Mouse (Mus musculus) frontal cortex, adult 2 months (tissue): Measurements from ENCODE around the gene Upk3a. TPM values are rescaled to one million over a fixed set of nuclear protein-coding genes. Genes with fewer than 3 reads are reported as not detected.

ENCODE experiments used
- DNase-seq, 2 experiments: peaks; one replicate each; pipeline ENCODE4 v3.0.0; 2022; ENCODE audit warnings: low spot score in 1 of 2; ENCODE audit errors: extremely low spot score in 1 of 2
- polyA plus RNA-seq: library from polyadenylated mRNA; depleted of rRNA; stranded (reverse); fragments of >200 nt; gene quantifications from 2 replicates; pipeline ENCODE4 v1.2.3, GENCODE M21; 2012; rRNA removed

The Upk3a gene
- polyA plus RNA-seq: 0.27 and 0.34 TPM in 2 replicates

- DNase-seq: no peak
Measured at GRCm38 (mm10) chr15:85016951-85017664, at the start of gene Upk3a. TSS of gene Upk3a (plus strand) at chr15:85017141.

- DNase-seq: no peak
Measured at GRCm38 (mm10) chr15:84968534-84968933, 48.4 kb upstream of the Upk3a start.

GRCm38 (mm10) chr15:84972860-84973543 is 43.9 kb upstream of the Upk3a start:
- peak in 1 of 2 experiments; percentile 53 for DNase-seq

- DNase-seq: no peak
Measured at GRCm38 (mm10) chr15:84973544-84973871, 43.4 kb upstream of the Upk3a start.

- DNase-seq: peak; percentile 83 to 87
Measured at GRCm38 (mm10) chr15:84975729-84976128, 41.2 kb upstream of the Upk3a start.

- DNase-seq: peak in 1 of 2 experiments; percentile 53
Measured at GRCm38 (mm10) chr15:84981609-84982313, 35.2 kb upstream of the Upk3a start.

- no peak for DNase-seq
Measured at GRCm38 (mm10) chr15:84982888-84983287, 34.1 kb upstream of the Upk3a start.

GRCm38 (mm10) chr15:84983721-84984120 is 33.2 kb upstream of the Upk3a start:
- no peak for DNase-seq

GRCm38 (mm10) chr15:84985516-84986160 is 31.3 kb upstream of the Upk3a start:
- DNase-seq: no peak

- no peak for DNase-seq
Measured at GRCm38 (mm10) chr15:84986171-84987019, 30.5 kb upstream of the Upk3a start.

GRCm38 (mm10) chr15:84987020-84987815 is 29.7 kb upstream of the Upk3a start:
- DNase-seq: no peak

GRCm38 (mm10) chr15:84987874-84988825 is 28.8 kb upstream of the Upk3a start, which contains the start of gene 5031439G07Rik:
TSS of gene 5031439G07Rik (minus strand) at chr15:84988551.
- DNase-seq: peak; percentile 87 to 89

- DNase-seq: no peak
Measured at GRCm38 (mm10) chr15:84989098-84989497, 27.8 kb upstream of the Upk3a start.

- no peak for DNase-seq
Measured at GRCm38 (mm10) chr15:84989771-84990170, 27.2 kb upstream of the Upk3a start.

- DNase-seq: no peak
Measured at GRCm38 (mm10) chr15:84994498-84994897, 22.4 kb upstream of the Upk3a start.

GRCm38 (mm10) chr15:84995041-84995440 is 21.9 kb upstream of the Upk3a start:
- DNase-seq: no peak

GRCm38 (mm10) chr15:84995967-84996366 is 21.0 kb upstream of the Upk3a start:
- peak in 1 of 2 experiments; percentile 78 for DNase-seq
